Comparison of ENCODE assay signal across 10 mouse cellular contexts in genomic region chr13:45970920-45971536, GRCm38 (mm10). TPM values are rescaled to one million over a fixed set of nuclear protein-coding genes. Genes with fewer than 3 reads are reported as not detected.
DNase-seq lines count a peak whose midpoint lies in the region; ATAC-seq and TF ChIP-seq lines count a peak whose summit lies in the region.
"Had no signal": no experiment of that assay in that cellular context is flagged by ENCODE, and none has a peak within 500 bp of the region (broad histone marks: within the 10 kb centered on the region; RNA-seq: fewer than 3 reads in every experiment).

No protein-coding gene starts in this region.

- H3K4me2 ChIP-seq in midbrain, embryonic 11.5 days, result no peak overlapping the region
- H3K4me2 ChIP-seq in midbrain, embryonic 14.5 days (ENCODE audit: low read length), result no peak overlapping the region
- peak overlapping the region; percentile 20; the same call in 1 of the 2 replicates for H3K4me2 ChIP-seq in lung, embryonic 14.5 days

- no peaks in the 10 kb centered on the region for H3K9me3 ChIP-seq in midbrain, embryonic 11.5 days (ENCODE audit: control insufficient read depth, low read length)
- no peaks in the 10 kb centered on the region for H3K9me3 ChIP-seq in midbrain, embryonic 14.5 days (ENCODE audit: control insufficient read depth, low read length)
- no peaks in the 10 kb centered on the region for H3K9me3 ChIP-seq in lung, embryonic 14.5 days (ENCODE audit: low read depth, low read length)

- H3K9ac ChIP-seq in midbrain, embryonic 11.5 days (ENCODE audit: low read length), result no peak overlapping the region
- H3K9ac ChIP-seq in midbrain, embryonic 14.5 days (replicated peaks; ENCODE audit: low read length), result no peak overlapping the region
- no peak overlapping the region for H3K9ac ChIP-seq in lung, embryonic 14.5 days

- intact Hi-C loops in gastrocnemius, adult 2 months (cut with DNase I), result loop anchor here (5.0 kb wide), 1 partner anchor 286 kb away; no protein-coding TSS in a partner anchor
- intact Hi-C loops in gastrocnemius, postnatal 36 days (cut with DNase I), result loop anchor here (5.0 kb wide), 1 partner anchor 339 kb away; no protein-coding TSS in a partner anchor

- peaks cover 7% of the 10 kb centered on the region for H3K27me3 ChIP-seq in midbrain, embryonic 11.5 days (ENCODE audit: control insufficient read depth, insufficient read depth, low read length)
- no peaks in the 10 kb centered on the region for H3K27me3 ChIP-seq in midbrain, embryonic 14.5 days (ENCODE audit: control insufficient read depth, insufficient read depth, low read length)
- H3K27me3 ChIP-seq in lung, embryonic 14.5 days (ENCODE audit: insufficient read depth, low read length), result no peaks in the 10 kb centered on the region

- peak overlapping the region; percentile 60 for H3K4me3 ChIP-seq in gastrocnemius, adult 2 months
- no peak overlapping the region for H3K4me3 ChIP-seq in midbrain, embryonic 11.5 days (ENCODE audit: low read depth, low read length)
- H3K4me3 ChIP-seq in midbrain, embryonic 14.5 days (replicated peaks; ENCODE audit: low read depth, low read length), result no peak overlapping the region
- no peak overlapping the region for H3K4me3 ChIP-seq in lung, embryonic 14.5 days (ENCODE audit: low read depth, low read length)
- H3K4me3 ChIP-seq: left cerebral cortex, adult 2 months had no signal

- peak overlapping the region; percentile 80 for H3K27ac ChIP-seq in gastrocnemius, adult 2 months
- H3K27ac ChIP-seq in midbrain, embryonic 11.5 days (ENCODE audit: low read depth, low read length), result no peak overlapping the region
- no peak overlapping the region for H3K27ac ChIP-seq in midbrain, embryonic 14.5 days (replicated peaks; ENCODE audit: low read depth, low read length)
- H3K27ac ChIP-seq in lung, embryonic 14.5 days (ENCODE audit: low read depth), result no peak overlapping the region
- H3K27ac ChIP-seq: left cerebral cortex, adult 2 months had no signal

- WGBS in midbrain, embryonic 11.5 days, result 60% methylated on average over 12 of the region's 12 CpGs
- WGBS in midbrain, embryonic 14.5 days, result 54% methylated on average over 12 of the region's 12 CpGs
- WGBS in lung, embryonic 14.5 days, result 41% methylated on average over 12 of the region's 12 CpGs

- H3K36me3 ChIP-seq in midbrain, embryonic 11.5 days (ENCODE audit: control insufficient read depth, insufficient read depth, low read length), result no peaks in the 10 kb centered on the region
- no peaks in the 10 kb centered on the region for H3K36me3 ChIP-seq in midbrain, embryonic 14.5 days (ENCODE audit: control insufficient read depth, insufficient read depth, low read length)
- no peaks in the 10 kb centered on the region for H3K36me3 ChIP-seq in lung, embryonic 14.5 days (ENCODE audit: insufficient read depth)

- no peak for DNase-seq in gastrocnemius, adult 2 months
- no peak for DNase-seq in gastrocnemius, postnatal 36 days
- DNase-seq in midbrain, embryonic 11.5 days (ENCODE audit: low spot score, missing footprints), result peak; percentile 72
- DNase-seq in midbrain, embryonic 14.5 days, result no peak
- peak; percentile 44 for DNase-seq in lung, embryonic 14.5 days
- no peak for DNase-seq in adipocyte (ENCODE audit: low spot score)
- DNase-seq in cerebellum, postnatal 14 days, result no peak
- DNase-seq in gastrocnemius, postnatal 25 days, result no peak
- DNase-seq: adrenal gland, postnatal 14 days had no signal

- ATAC-seq in midbrain, embryonic 11.5 days (ENCODE audit: low FRiP score), result no peak
- ATAC-seq in midbrain, embryonic 14.5 days (ENCODE audit: low FRiP score, low TSS enrichment), result no peak
- ATAC-seq in lung, embryonic 14.5 days (ENCODE audit: insufficient read depth), result peak; percentile 81

- H3K4me1 ChIP-seq in midbrain, embryonic 11.5 days (ENCODE audit: control insufficient read depth, insufficient read depth, low read length), result peaks cover 5% of the 10 kb centered on the region; the same call in 1 of the 2 replicates
- H3K4me1 ChIP-seq in midbrain, embryonic 14.5 days (ENCODE audit: control insufficient read depth, insufficient read depth, low read length), result peaks cover 7% of the 10 kb centered on the region; the same call in 1 of the 2 replicates
- H3K4me1 ChIP-seq in lung, embryonic 14.5 days (ENCODE audit: insufficient read depth), result no peaks in the 10 kb centered on the region

- no peak for TF ChIP-seq CTCF in gastrocnemius, adult 2 months (IDR thresholded peaks at IDR 0.05)
- no peak for TF ChIP-seq CTCF in lung, embryonic 14.5 days (IDR thresholded peaks at IDR 0.05; ENCODE audit: low read depth)

RNA-seq across cellular contexts. Expression of gene Atxn1, which starts 6.2 kb away (rescaled TPM):
- total RNA-seq in gastrocnemius, adult 2 months (2021), result 10 to 100 TPM; 40.4 to 56.3 TPM
- total RNA-seq in gastrocnemius, postnatal 36 days (2021), result 10 to 100 TPM; 33.7 to 39.7 TPM
- 1.4 and 1.7 TPM in 2 replicates for polyA plus RNA-seq in midbrain, embryonic 11.5 days (2014; fragmentation: Nextera tagmentation; extraction: Ambion mirVana)
- polyA plus RNA-seq in midbrain, embryonic 14.5 days (2014; fragmentation: Nextera tagmentation; extraction: Ambion mirVana), result 7.3 and 8.7 TPM in 2 replicates
- 3.9 and 6.4 TPM in 2 replicates for polyA plus RNA-seq in lung, embryonic 14.5 days (2014; fragmentation: Nextera tagmentation; extraction: Ambion mirVana)
- total RNA-seq in gastrocnemius, postnatal 25 days (2021), result 10 to 100 TPM; 32.0 to 47.0 TPM

Comparison
In these comparisons a context has a peak if more than half of its experiments do, and no peak if none do; other contexts are left out.
1. DNase-seq: peak in midbrain, embryonic 11.5 days (single experiment) and lung, embryonic 14.5 days (single experiment); none in gastrocnemius, adult 2 months (single experiment), gastrocnemius, postnatal 36 days (0 of 2), midbrain, embryonic 14.5 days (single experiment), adipocyte (single experiment), cerebellum, postnatal 14 days (0 of 2) and gastrocnemius, postnatal 25 days (single experiment).